Mouse (Mus musculus) adrenal gland, adult 10 weeks (tissue): ENCODE results near the gene Xpr1. TPM values are rescaled to one million over a fixed set of nuclear protein-coding genes. Genes with fewer than 3 reads are reported as not detected.

ENCODE experiments used
- polyA plus RNA-seq: library from polyadenylated mRNA; stranded (reverse); fragments of 350-450 nt; fragmentation: Illumina TruSeq; extraction: RNeasy Lipid Tissue Mini Kit (QIAGEN cat#74804); gene quantifications from one replicate; pipeline ENCODE4 v1.2.3, GENCODE M21; 2014; ENCODE audit warnings: low read depth, low replicate concordance

Gene Xpr1
- polyA plus RNA-seq: 101 TPM

GRCm38 (mm10) chr1:155416701-155417677 is at the start of gene Xpr1:
Xpr1 (minus strand) TSS chr1:155417415.

GRCm38 (mm10) chr1:155243797-155244770 is 173.1 kb downstream of the Xpr1 start, which contains the start of gene BC034090:
BC034090 (minus strand) TSS chr1:155244444.

Other genes with a start within 250 kb of the Xpr1 start
- gene BC034090, start 173.0 kb downstream of the Xpr1 start, polyA plus RNA-seq: 4.9 TPM
- gene Acbd6, start 140.7 kb upstream of the Xpr1 start, polyA plus RNA-seq: 54.5 TPM